Mouse (Mus musculus): Measurements from ENCODE around the gene Rnf144b. TPM values are rescaled to one million over a fixed set of nuclear protein-coding genes. Genes with fewer than 3 reads are reported as not detected.

Gene Rnf144b
- total and polyA plus RNA-seq, 3 experiments: 1.1 to 7.8 (median 4.6) TPM

GRCm38 (mm10) chr13:47268227-47268626 is 145.8 kb downstream of the Rnf144b start:
- TF ChIP-seq CTCF (IDR thresholded peaks at IDR 0.05; ENCODE audit: low read depth, low read length) (no peak), GATA1 (IDR thresholded peaks at IDR 0.05; ENCODE audit: borderline replicate concordance, low read length) (no peak), POLR2AphosphoS5 (IDR thresholded peaks at IDR 0.05; ENCODE audit: insufficient replicate concordance, low read depth, low read length) (no peak), GATA2 (IDR thresholded peaks at IDR 0.05; ENCODE audit: borderline replicate concordance, low read depth, low read length) (no peak), TAL1 (conservative IDR thresholded peaks at IDR 0.05; ENCODE audit: low read depth, low read length) (no peak)
- ATAC-seq (ENCODE audit: extremely low read depth, insufficient number of reproducible peaks, low FRiP score, poor library complexity, severe bottlenecking) (no peak), DNase-seq (ENCODE audit: low spot score) (no peak)
- Histone ChIP-seq H3K4me1 (ENCODE audit: insufficient read depth, low read depth, low read length) (peaks cover under 1% of the 10 kb centered on the region; the same call in 1 of the 2 replicates), H3K9me3 (replicated peaks) (no peaks in the 10 kb centered on the region), H3K27me3 (ENCODE audit: insufficient read depth, low read length) (peaks cover 18% of the 10 kb centered on the region), H3K4me3 (ENCODE audit: low read depth, low read length) (no peak overlapping the region), H3K36me3 (replicated peaks) (no peaks in the 10 kb centered on the region)

- H3K27me3 ChIP-seq (ENCODE audit: insufficient read depth, low read length): peaks cover 13% of the 10 kb centered on the region
- no peaks in the 10 kb centered on the region for H3K9me3 ChIP-seq (replicated peaks)
- H3K4me3 ChIP-seq (ENCODE audit: low read depth, low read length): no peak overlapping the region
- no peaks in the 10 kb centered on the region for H3K36me3 ChIP-seq (replicated peaks)
- no peak for TF ChIP-seq POLR2AphosphoS5 (IDR thresholded peaks at IDR 0.05; ENCODE audit: insufficient replicate concordance, low read depth, low read length)
- TF ChIP-seq TAL1 (conservative IDR thresholded peaks at IDR 0.05; ENCODE audit: low read depth, low read length): no peak
- TF ChIP-seq CTCF (IDR thresholded peaks at IDR 0.05; ENCODE audit: low read depth, low read length): no peak
- TF ChIP-seq GATA2 (IDR thresholded peaks at IDR 0.05; ENCODE audit: borderline replicate concordance, low read depth, low read length): no peak
- no peak for TF ChIP-seq GATA1 (IDR thresholded peaks at IDR 0.05; ENCODE audit: borderline replicate concordance, low read length)
- ATAC-seq (ENCODE audit: extremely low read depth, insufficient number of reproducible peaks, low FRiP score, poor library complexity, severe bottlenecking): no peak
- H3K4me1 ChIP-seq (ENCODE audit: insufficient read depth, low read depth, low read length): peaks cover 8% of the 10 kb centered on the region
- DNase-seq (ENCODE audit: low spot score): no peak
These were observed 150.5 kb downstream of the Rnf144b start for GRCm38 (mm10) chr13:47272928-47273327.

- ATAC-seq (ENCODE audit: extremely low read depth, insufficient number of reproducible peaks, low FRiP score, poor library complexity, severe bottlenecking) (no peak), DNase-seq (ENCODE audit: low spot score) (no peak)
- Histone ChIP-seq H3K4me1 (ENCODE audit: insufficient read depth, low read depth, low read length) (peaks cover 8% of the 10 kb centered on the region), H3K4me3 (ENCODE audit: low read depth, low read length) (no peak overlapping the region), H3K36me3 (replicated peaks) (no peaks in the 10 kb centered on the region), H3K27me3 (ENCODE audit: insufficient read depth, low read length) (peaks cover 15% of the 10 kb centered on the region), H3K9me3 (replicated peaks) (no peaks in the 10 kb centered on the region)
- TF ChIP-seq CTCF (IDR thresholded peaks at IDR 0.05; ENCODE audit: low read depth, low read length) (no peak), GATA1 (IDR thresholded peaks at IDR 0.05; ENCODE audit: borderline replicate concordance, low read length) (no peak), POLR2AphosphoS5 (IDR thresholded peaks at IDR 0.05; ENCODE audit: insufficient replicate concordance, low read depth, low read length) (no peak), GATA2 (IDR thresholded peaks at IDR 0.05; ENCODE audit: borderline replicate concordance, low read depth, low read length) (no peak), TAL1 (conservative IDR thresholded peaks at IDR 0.05; ENCODE audit: low read depth, low read length) (no peak)
These were observed 151.0 kb downstream of the Rnf144b start for GRCm38 (mm10) chr13:47273487-47273886.

- peaks cover 8% of the 10 kb centered on the region for H3K4me1 ChIP-seq (ENCODE audit: insufficient read depth, low read depth, low read length)
- H3K27me3 ChIP-seq (ENCODE audit: insufficient read depth, low read length): peaks cover 15% of the 10 kb centered on the region
- H3K9me3 ChIP-seq (replicated peaks): no peaks in the 10 kb centered on the region
- H3K4me3 ChIP-seq (ENCODE audit: low read depth, low read length): no peak overlapping the region
- DNase-seq (ENCODE audit: low spot score) (no peak), ATAC-seq (ENCODE audit: extremely low read depth, insufficient number of reproducible peaks, low FRiP score, poor library complexity, severe bottlenecking) (no peak)
- no peaks in the 10 kb centered on the region for H3K36me3 ChIP-seq (replicated peaks)
- TF ChIP-seq POLR2AphosphoS5 (IDR thresholded peaks at IDR 0.05; ENCODE audit: insufficient replicate concordance, low read depth, low read length): no peak
- no peak for TF ChIP-seq CTCF (IDR thresholded peaks at IDR 0.05; ENCODE audit: low read depth, low read length)
- TF ChIP-seq GATA1 (IDR thresholded peaks at IDR 0.05; ENCODE audit: borderline replicate concordance, low read length): no peak
- TF ChIP-seq GATA2 (IDR thresholded peaks at IDR 0.05; ENCODE audit: borderline replicate concordance, low read depth, low read length): no peak
- TF ChIP-seq TAL1 (conservative IDR thresholded peaks at IDR 0.05; ENCODE audit: low read depth, low read length): no peak
These were observed 151.7 kb downstream of the Rnf144b start for GRCm38 (mm10) chr13:47274139-47274538.

GRCm38 (mm10) chr13:47277000-47277823 is 154.8 kb downstream of the Rnf144b start:
- H3K4me1 ChIP-seq (ENCODE audit: insufficient read depth, low read depth, low read length): peaks cover 8% of the 10 kb centered on the region
- H3K36me3 ChIP-seq (replicated peaks): no peaks in the 10 kb centered on the region
- peaks cover 7% of the 10 kb centered on the region for H3K27me3 ChIP-seq (ENCODE audit: insufficient read depth, low read length)
- TF ChIP-seq GATA2 (IDR thresholded peaks at IDR 0.05; ENCODE audit: borderline replicate concordance, low read depth, low read length) (no peak), POLR2AphosphoS5 (IDR thresholded peaks at IDR 0.05; ENCODE audit: insufficient replicate concordance, low read depth, low read length) (no peak), CTCF (IDR thresholded peaks at IDR 0.05; ENCODE audit: low read depth, low read length) (no peak), GATA1 (IDR thresholded peaks at IDR 0.05; ENCODE audit: borderline replicate concordance, low read length) (no peak), TAL1 (conservative IDR thresholded peaks at IDR 0.05; ENCODE audit: low read depth, low read length) (no peak)
- no peak overlapping the region for H3K4me3 ChIP-seq (ENCODE audit: low read depth, low read length)
- H3K9me3 ChIP-seq (replicated peaks): no peaks in the 10 kb centered on the region
- ATAC-seq (ENCODE audit: extremely low read depth, insufficient number of reproducible peaks, low FRiP score, poor library complexity, severe bottlenecking) (no peak), DNase-seq (ENCODE audit: low spot score) (no peak)

GRCm38 (mm10) chr13:47277824-47278290 is 155.4 kb downstream of the Rnf144b start:
- H3K9me3 ChIP-seq (replicated peaks): 0 out of 2 replicates have a peak, but pooled peaks cover 2% of the 10 kb centered on the region
- H3K27me3 ChIP-seq (ENCODE audit: insufficient read depth, low read length): peaks cover 7% of the 10 kb centered on the region
- H3K4me1 ChIP-seq (ENCODE audit: insufficient read depth, low read depth, low read length): peaks cover 8% of the 10 kb centered on the region
- no peak for TF ChIP-seq GATA1 (IDR thresholded peaks at IDR 0.05; ENCODE audit: borderline replicate concordance, low read length)
- TF ChIP-seq GATA2 (IDR thresholded peaks at IDR 0.05; ENCODE audit: borderline replicate concordance, low read depth, low read length): no peak
- TF ChIP-seq CTCF (IDR thresholded peaks at IDR 0.05; ENCODE audit: low read depth, low read length): no peak
- no peak for TF ChIP-seq POLR2AphosphoS5 (IDR thresholded peaks at IDR 0.05; ENCODE audit: insufficient replicate concordance, low read depth, low read length)
- TF ChIP-seq TAL1 (conservative IDR thresholded peaks at IDR 0.05; ENCODE audit: low read depth, low read length): no peak
- H3K36me3 ChIP-seq (replicated peaks): no peaks in the 10 kb centered on the region
- H3K4me3 ChIP-seq (ENCODE audit: low read depth, low read length): no peak overlapping the region
- ATAC-seq (ENCODE audit: extremely low read depth, insufficient number of reproducible peaks, low FRiP score, poor library complexity, severe bottlenecking) (no peak), DNase-seq (ENCODE audit: low spot score) (no peak)
